Mouse (Mus musculus): ENCODE data around the gene Galr2.
A peak's percentile ranks its signal among the peaks of the same experiment; 100 is the strongest.
"Not testable (repeated sequence)": the region's sequence is repeated elsewhere in the genome, so short reads cannot be mapped to it uniquely, and the experiment has no call there.

Galr2 gene

GRCm38 (mm10) chr11:116272589-116273468 is 7.9 kb upstream of the Galr2 start:
- no peak for DNase-seq (ENCODE audit: low spot score in 2 of 2)

GRCm38 (mm10) chr11:116273469-116274044 is 7.2 kb upstream of the Galr2 start:
- no peak for DNase-seq (ENCODE audit: low spot score in 2 of 2)

- DNase-seq (ENCODE audit: low spot score in 2 of 2): peak; percentile 81 to 87
Observed at GRCm38 (mm10) chr11:116274045-116274666, 6.6 kb upstream of the Galr2 start, which contains the start of gene Srp68. Gene Srp68, minus strand, starts transcription at chr11:116274217.

GRCm38 (mm10) chr11:116277184-116277583 is 3.6 kb upstream of the Galr2 start:
- DNase-seq (ENCODE audit: low spot score in 2 of 2): not testable (repeated sequence)

GRCm38 (mm10) chr11:116281671-116282070 is 932 bp downstream of the Galr2 start:
- DNase-seq (ENCODE audit: low spot score in 2 of 2): no peak

- no peak for DNase-seq (ENCODE audit: low spot score in 2 of 2)
Observed at GRCm38 (mm10) chr11:116282089-116282488, 1.4 kb downstream of the Galr2 start.

- no peak for DNase-seq (ENCODE audit: low spot score in 2 of 2)
Observed at GRCm38 (mm10) chr11:116282912-116283521, 2.3 kb downstream of the Galr2 start.

- no peak for DNase-seq (ENCODE audit: low spot score in 2 of 2)
Observed at GRCm38 (mm10) chr11:116283982-116284381, 3.2 kb downstream of the Galr2 start.

GRCm38 (mm10) chr11:116285770-116286191 is 5.0 kb downstream of the Galr2 start:
- no peak for DNase-seq (ENCODE audit: low spot score in 2 of 2)

- no peak for DNase-seq (ENCODE audit: low spot score in 2 of 2)
Observed at GRCm38 (mm10) chr11:116287351-116287750, 6.6 kb downstream of the Galr2 start.

GRCm38 (mm10) chr11:116290556-116290955 is 9.8 kb downstream of the Galr2 start:
- DNase-seq (ENCODE audit: low spot score in 2 of 2): no peak

GRCm38 (mm10) chr11:116292401-116292800 is 11.7 kb downstream of the Galr2 start:
- no peak for DNase-seq (ENCODE audit: low spot score in 2 of 2)

GRCm38 (mm10) chr11:116293538-116294137 is 12.9 kb downstream of the Galr2 start:
- no peak for DNase-seq (ENCODE audit: low spot score in 2 of 2)

- DNase-seq (ENCODE audit: low spot score in 2 of 2): peak in 1 of 2 experiments; percentile 52
Observed at GRCm38 (mm10) chr11:116294319-116294718, 13.6 kb downstream of the Galr2 start.

- no peak for DNase-seq (ENCODE audit: low spot score in 2 of 2)
Observed at GRCm38 (mm10) chr11:116296191-116296734, 15.5 kb downstream of the Galr2 start.

GRCm38 (mm10) chr11:116297017-116297416 is 16.3 kb downstream of the Galr2 start:
- DNase-seq (ENCODE audit: low spot score in 2 of 2): no peak

GRCm38 (mm10) chr11:116298221-116298620 is 17.5 kb downstream of the Galr2 start:
- DNase-seq (ENCODE audit: low spot score in 2 of 2): no peak

GRCm38 (mm10) chr11:116298621-116299020 is 17.9 kb downstream of the Galr2 start:
- no peak for DNase-seq (ENCODE audit: low spot score in 2 of 2)

GRCm38 (mm10) chr11:116305423-116305822 is 24.7 kb downstream of the Galr2 start:
- no peak for DNase-seq (ENCODE audit: low spot score in 2 of 2)

- DNase-seq (ENCODE audit: low spot score in 2 of 2): peak; percentile 93 to 95
Observed at GRCm38 (mm10) chr11:116306126-116306982, 25.6 kb downstream of the Galr2 start.

All from thymus, postnatal 10 days (tissue).